Mouse (Mus musculus) brown adipose tissue, adult 24 weeks (tissue): ENCODE results near the gene Wdr4. TPM values are rescaled to one million over a fixed set of nuclear protein-coding genes. Genes with fewer than 3 reads are reported as not detected.

Experiments
- H3K27ac ChIP-seq: fragments of 200-500 bp; replicated peaks from 2 replicates; pipeline ENCODE4 v1.5.1; 2012; ENCODE audit warnings: low read depth, mild to moderate bottlenecking, low read length
- H3K4me1 ChIP-seq: fragments of 200-500 bp; 2 replicates; pipeline ENCODE4 v1.6.1; 2012; ENCODE audit warnings: low read length, mixed read lengths; ENCODE audit not compliant: control insufficient read depth, insufficient read depth, insufficient read length
- H3K4me3 ChIP-seq: fragments of 200-500 bp; 2 replicates; pipeline ENCODE4 v1.5.1; 2012; ENCODE audit warnings: low read depth, mild to moderate bottlenecking, low read length, moderate library complexity; ENCODE audit not compliant: insufficient read depth
- polyA plus RNA-seq: library from polyadenylated mRNA; stranded (reverse); fragments of >200 nt; gene quantifications from 2 replicates; pipeline ENCODE4 v1.2.4, GENCODE M21; 2012; ENCODE audit not compliant: missing spikeins, insufficient read depth, insufficient read length

Wdr4 gene
- polyA plus RNA-seq, 1 experiment = 7.0 TPM

DNA sequence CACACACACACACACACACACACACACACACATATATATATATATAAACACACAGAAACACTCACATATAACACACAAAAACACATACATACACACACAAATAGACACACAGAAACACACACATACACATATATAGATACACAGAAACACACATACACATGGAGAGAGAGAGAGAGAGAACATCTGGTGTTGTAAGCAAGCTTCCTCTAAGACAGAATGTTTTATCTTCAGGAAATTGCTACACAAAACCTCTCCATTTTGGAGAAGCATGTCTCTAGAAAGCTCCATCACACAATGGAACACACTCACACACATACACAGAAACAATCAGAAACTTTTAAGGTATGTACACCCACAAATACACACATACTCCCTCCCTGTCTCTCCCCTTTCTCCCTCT is 28.4 kb downstream of the Wdr4 start:
- Histone ChIP-seq H3K4me3 (no peak overlapping the region), H3K27ac (no peak overlapping the region), H3K4me1 (no peaks in the 10 kb centered on the region)

DNA sequence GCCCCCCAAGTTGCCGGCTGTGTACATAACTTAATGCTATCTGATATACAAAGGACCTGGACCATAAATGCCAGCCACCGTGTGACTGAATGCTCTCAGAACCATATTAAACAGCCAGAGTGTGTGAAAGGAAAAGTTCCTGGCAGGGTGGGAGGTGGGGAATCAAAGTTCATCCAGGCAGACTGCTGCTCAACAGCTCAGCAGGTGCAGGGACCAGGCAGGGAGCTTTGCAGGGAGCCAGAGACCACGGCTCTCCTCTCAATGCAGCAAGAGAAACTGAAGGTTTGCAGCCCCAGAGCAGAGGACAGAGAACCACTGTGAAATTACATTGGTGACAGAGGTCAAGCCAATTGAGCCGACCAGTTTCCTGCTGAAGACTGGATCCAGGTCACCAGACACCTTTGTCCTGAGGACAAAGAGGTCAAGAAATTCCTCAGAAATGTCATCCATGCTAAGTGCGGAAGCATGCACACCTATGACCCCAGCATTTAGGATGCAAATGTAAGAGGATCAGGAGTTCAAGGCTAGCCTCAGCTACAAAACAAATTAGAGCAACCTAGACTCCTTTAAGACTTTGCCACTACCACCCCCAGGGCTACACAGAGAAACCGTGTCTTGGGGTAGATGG is 32.2 kb downstream of the Wdr4 start:
- Histone ChIP-seq H3K4me3 (no peak overlapping the region), H3K27ac (no peak overlapping the region), H3K4me1 (no peaks in the 10 kb centered on the region)

DNA sequence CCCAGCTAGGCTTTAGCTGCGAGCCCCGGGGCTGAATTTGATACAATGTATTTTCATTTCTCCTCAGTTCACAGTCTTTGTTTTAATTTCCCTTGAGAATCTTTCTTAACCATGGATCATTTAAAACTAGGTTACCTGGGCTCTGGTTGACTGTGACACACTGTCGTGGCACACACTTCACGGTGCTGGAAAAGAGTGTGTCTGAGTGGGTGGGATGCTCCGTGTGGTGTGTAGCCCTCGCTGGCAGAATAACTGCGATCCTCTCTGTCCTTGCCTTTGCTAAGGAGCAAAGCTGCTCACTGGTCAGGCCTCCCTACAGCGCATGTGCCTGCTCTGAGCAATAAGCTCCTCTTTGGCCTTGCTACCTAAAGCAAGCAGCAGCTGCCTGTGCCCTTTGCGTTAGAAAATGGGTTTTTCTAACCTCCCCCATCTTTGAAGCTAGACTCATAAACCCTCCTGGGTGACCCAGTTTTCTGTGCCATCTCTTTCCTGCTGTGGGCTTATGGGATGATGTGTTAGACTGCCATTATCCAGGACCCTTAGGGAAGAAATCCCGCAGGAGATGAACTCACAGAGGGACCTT is 33.1 kb downstream of the Wdr4 start:
- Histone ChIP-seq H3K4me1 (no peaks in the 10 kb centered on the region), H3K27ac (no peak overlapping the region), H3K4me3 (no peak overlapping the region)

DNA sequence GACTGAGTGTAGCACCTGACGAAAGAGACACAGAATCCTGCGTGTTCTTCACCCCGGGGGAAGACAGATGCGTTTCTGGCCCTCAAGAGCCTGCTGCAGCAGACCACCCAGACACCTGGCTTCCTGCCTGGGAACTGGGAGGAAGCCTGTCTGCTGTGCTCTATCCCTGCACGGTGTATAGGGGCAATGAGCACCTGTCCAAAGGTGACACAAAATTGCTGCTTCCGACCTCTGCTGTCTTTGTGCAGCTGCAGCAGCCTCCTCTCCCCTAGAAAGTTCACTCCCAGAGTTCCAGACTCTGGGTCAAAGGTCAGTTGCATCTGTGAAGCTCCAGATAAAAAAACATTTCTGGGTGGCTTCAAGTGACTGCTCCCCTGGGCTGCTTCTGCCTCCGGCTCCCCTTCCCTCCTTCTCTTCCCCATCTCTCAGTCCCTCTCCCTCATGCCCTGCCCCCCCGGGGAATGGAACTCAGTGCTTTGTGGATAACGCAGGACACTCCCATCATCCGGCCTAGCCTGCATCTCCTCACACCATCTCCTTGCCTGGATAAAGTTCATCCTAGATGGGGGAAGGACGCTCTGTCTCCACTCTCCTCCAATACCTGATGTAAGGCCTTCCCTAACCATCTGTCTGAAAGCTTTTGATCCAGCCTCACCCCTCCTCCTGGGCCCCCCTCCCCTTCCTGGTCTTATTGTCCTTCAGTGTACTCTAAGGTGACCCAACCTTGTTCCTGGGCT is 40.5 kb downstream of the Wdr4 start:
- Histone ChIP-seq H3K4me3 (no peak overlapping the region), H3K4me1 (no peaks in the 10 kb centered on the region), H3K27ac (no peak overlapping the region)

DNA sequence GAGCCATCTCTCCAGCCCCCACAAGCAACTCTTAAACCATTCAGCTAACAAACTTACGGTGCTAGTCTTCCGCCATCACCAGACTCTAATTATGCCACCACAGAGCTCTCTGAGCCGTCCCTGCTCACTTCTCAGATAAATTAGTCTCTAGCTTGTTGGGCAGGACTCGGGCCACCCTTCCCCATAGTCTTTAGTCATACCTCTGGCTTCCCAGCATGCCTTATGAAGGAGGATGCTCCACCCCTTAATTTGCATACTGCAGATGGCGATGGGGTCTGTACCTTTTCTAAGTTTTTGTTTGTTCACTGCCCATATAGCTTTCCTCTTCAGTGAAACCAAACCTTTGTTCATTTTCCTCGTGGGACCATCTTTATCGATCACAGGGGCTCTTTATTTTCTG is 41.2 kb downstream of the Wdr4 start:
- Histone ChIP-seq H3K4me1 (no peaks in the 10 kb centered on the region), H3K4me3 (no peak overlapping the region), H3K27ac (no peak overlapping the region)

DNA sequence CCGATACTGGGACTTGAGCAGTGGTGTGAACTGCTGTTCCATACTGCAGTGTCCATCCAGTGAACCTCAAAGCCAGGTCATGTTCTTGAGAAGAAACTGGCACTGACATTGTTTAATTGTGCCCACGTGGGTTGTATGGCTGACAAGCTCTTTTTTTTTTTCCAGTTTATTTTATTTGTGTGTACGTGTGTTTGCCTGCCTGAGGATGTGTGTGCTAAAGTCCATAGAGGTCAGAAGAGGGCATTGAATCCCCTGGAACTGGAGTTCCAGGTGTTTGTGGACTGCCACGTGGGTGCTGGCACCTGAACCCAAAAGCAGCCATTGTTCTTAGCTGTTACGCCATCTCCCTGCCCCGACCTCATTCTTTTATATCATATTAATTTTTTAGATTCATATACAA is 45.4 kb downstream of the Wdr4 start:
- no peaks in the 10 kb centered on the region for H3K4me1 ChIP-seq
- H3K4me3 ChIP-seq = no peak overlapping the region
- no peak overlapping the region for H3K27ac ChIP-seq

DNA sequence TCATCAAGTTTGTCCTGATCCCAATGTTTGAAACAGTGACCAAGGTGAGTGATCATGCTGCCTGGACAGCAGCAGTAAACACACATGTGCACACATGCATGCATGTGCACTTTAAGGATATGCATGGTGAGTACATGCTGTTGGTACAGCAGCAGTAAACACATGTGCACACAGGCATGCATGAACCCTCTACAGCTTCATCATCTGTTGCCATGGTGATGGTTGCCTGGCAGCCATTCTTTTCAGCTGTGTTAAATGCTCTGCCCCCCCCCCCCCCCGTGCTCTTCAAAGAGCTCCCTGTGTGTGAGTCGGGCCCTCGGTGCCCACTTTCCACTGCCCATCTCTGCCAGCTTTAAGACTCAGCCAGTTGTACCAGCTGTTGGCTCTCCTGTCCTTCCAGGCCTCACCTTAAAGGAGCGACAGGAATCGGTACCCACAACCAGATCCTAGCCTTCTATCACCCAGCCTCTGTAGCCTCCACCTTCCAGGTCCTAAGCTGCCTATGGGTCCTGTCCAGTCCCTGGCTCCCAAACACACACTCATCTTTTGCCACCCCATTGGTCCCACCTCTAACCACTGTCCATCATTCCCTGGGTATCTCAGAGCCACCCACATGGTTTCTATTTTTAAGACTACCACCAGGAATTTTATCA is 48.9 kb downstream of the Wdr4 start:
- Histone ChIP-seq H3K4me3 (no peak overlapping the region), H3K4me1 (no peaks in the 10 kb centered on the region), H3K27ac (no peak overlapping the region)

DNA sequence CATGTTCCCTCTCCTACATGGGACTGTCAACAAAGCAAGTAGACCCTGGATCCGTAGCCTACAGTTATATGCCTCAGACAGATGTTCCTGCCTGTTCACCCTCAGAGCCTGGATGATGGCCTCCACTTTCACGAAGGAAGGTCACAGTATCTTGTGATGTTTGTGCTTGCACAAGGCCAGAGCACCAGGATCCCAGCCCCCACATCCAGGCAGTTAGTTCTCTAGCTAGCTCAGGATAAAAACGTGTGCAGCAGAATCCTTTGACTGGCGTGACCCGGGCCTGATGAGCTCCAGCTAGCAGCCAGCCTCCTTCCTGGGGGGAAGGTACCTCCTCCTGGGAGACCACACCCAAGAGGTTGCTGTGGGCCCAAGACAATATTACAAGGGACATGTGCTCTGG is 51.3 kb downstream of the Wdr4 start:
- H3K27ac ChIP-seq = no peak overlapping the region
- no peak overlapping the region for H3K4me3 ChIP-seq
- H3K4me1 ChIP-seq = no peaks in the 10 kb centered on the region

DNA sequence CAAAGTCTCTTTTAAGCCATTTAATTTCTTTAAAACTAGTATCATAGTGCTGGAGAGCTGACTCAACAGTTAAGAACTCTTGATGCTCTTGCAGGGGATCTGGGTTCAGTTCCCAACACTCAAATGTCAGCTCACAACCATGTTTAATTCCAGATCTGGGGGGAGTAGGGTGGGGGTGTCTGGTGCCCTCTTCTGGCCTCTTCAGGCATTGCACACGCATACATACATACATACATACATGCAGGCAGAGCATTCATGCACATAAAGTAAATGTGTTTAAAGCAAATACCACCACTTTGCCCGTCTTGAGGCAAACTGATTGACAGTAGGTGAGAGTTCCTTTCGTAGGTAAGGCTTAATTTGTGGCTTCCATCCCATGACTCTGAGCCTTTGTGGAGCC is 52.9 kb downstream of the Wdr4 start:
- no peaks in the 10 kb centered on the region for H3K4me1 ChIP-seq
- H3K4me3 ChIP-seq = no peak overlapping the region

DNA sequence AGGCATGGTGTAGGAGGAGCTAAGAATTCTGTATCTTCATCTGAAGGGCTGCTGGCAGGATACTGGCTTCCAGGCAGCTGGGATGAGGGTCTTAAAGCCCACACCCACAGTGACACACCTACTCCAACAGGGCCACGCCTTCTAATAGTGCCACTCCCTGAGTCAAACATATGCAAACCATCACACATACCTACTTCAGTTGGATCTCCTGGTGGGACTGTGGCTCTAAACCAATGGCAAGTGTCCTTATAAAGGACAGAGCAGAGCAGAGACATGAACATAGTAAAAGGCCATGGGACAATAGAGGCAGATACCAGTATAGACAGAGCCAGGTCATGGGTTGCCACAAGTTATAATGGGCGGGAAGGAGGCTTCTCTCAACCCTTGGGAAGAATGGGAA is 57.3 kb downstream of the Wdr4 start:
- Histone ChIP-seq H3K4me3 (no peak overlapping the region), H3K27ac (no peak overlapping the region), H3K4me1 (0 out of 2 replicates have a peak, but pooled peaks cover 3% of the 10 kb centered on the region)

More for the DNA sequence above, 52.9 kb downstream of the Wdr4 start:
- no peak overlapping the region for H3K27ac ChIP-seq

DNA sequence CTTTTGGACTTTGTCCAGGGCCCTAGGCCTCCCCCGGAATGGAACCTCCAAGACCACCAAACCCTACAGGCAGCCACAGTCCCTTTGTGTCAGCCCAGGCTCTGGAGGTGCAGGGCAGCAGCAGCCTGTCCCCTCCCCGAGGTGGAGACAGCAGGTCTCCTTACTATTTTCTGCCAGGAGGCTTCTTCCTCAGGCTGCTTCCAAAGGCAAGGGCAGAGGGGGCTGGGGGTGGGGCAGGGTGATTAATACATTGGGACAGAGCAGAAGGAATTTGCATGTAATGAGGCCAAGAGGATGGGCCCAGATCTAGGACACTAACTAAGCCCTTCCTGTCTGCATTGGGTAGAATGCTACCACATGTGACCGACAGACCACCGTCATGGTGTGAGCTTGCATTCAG is 59.4 kb downstream of the Wdr4 start:
- Histone ChIP-seq H3K4me3 (no peak overlapping the region), H3K4me1 (0 out of 2 replicates have a peak, but pooled peaks cover 3% of the 10 kb centered on the region), H3K27ac (no peak overlapping the region)

DNA sequence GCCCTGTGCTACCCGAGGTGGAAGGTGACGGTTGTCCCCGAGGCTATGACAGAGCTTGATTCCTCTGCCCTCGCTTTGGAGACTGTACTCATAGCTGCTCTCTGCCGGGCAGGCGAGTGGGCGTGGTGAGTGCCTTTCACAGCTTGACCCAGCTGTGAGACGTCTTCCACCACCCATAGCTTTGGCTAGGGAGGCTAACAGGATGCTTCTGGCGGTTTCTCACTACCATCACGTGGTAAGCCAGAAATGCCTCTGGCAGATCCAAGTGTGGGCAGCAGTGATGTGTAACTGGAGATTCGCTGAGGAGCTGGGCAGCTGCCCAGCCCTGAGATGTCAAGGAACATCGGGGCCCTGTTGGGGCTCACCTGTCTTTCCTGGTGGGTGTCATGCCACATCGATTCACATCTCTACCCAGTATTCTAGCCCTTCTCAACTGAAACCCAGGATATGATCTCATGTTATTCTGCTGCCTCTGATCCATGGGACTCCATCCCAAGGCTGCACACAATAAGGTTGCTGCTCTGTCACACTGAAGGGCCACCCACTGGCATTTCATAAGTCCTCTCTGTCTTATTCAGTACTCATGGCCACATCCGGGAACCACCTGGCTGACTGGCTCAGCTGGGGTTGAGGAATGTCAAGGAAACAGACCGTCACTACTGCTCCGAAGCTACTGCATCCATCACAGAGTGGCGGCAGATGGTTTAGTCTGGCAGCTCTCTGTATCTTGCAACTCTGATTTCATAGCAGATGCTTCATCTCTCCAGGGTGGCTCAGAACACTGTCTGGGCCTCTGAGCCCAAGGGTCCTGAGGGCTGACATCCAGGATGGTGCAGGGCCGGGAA is 62.8 kb downstream of the Wdr4 start:
- Histone ChIP-seq H3K4me1 (0 out of 2 replicates have a peak, but pooled peaks cover 3% of the 10 kb centered on the region), H3K4me3 (no peak overlapping the region), H3K27ac (no peak overlapping the region)

DNA sequence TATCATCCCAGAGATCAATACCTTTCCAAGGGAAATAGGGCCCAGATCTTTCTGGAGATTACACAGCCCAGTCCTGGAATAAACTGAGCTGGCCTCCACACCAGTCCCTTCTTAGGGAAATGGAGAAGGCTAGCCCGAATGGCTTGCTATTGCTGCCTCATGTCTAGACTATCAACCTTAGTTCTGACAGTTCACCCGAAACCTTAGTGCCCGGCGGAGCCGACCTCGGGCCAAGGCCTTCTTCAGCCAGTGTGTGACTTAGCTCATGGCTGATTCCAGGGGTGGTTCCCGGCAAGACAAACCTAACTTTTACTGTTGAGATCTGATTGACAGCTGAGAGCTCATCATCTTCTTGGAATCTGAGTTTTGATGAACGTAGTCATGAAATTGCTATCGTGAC is 65.7 kb downstream of the Wdr4 start:
- Histone ChIP-seq H3K4me3 (no peak overlapping the region), H3K4me1 (0 out of 2 replicates have a peak, but pooled peaks cover 3% of the 10 kb centered on the region), H3K27ac (no peak overlapping the region)

DNA sequence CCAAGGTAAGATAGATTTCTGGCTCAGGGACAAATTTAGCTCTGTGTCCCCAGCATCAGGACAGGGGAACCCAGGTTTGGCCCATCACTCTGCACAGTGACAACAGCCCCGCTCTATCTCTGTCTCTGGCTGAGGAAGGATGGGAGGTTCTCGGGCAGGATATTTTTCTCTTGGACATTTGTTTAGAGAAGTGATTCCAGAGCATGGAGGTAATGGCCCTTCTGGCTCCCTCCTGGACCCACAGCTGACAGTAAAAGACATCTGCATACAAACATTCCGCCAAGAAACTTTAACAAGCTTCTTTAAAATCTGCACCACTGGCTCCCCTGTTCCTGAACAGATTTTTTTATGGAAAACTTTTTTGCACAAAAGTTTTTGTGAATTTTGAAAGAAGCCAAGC is 66.3 kb downstream of the Wdr4 start:
- H3K4me3 ChIP-seq = no peak overlapping the region
- H3K27ac ChIP-seq = no peak overlapping the region
- H3K4me1 ChIP-seq = 0 out of 2 replicates have a peak, but pooled peaks cover 3% of the 10 kb centered on the region

DNA sequence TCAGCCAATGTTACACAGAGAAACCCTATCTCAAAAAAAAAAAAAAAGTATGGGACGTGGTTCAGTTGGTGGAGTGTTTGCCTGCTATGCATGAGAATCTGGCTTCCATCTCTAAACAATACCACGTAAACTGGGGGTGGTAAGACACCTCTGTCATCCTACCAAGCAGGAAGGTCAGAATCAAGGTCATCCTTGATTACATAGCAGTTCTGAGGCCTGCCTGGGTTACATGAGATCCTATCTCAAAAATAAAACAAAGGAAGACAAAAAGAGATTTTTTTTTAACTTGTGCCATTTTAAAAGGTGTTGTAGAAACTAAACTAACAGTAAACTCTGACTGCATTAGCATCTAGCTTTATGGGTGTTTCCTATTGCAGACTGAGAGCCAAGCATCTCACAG is 67.0 kb downstream of the Wdr4 start:
- Histone ChIP-seq H3K27ac (no peak overlapping the region), H3K4me3 (no peak overlapping the region), H3K4me1 (no peaks in the 10 kb centered on the region)
